18 mouse cellular contexts compared by ENCODE assay signal in the genomic region with DNA sequence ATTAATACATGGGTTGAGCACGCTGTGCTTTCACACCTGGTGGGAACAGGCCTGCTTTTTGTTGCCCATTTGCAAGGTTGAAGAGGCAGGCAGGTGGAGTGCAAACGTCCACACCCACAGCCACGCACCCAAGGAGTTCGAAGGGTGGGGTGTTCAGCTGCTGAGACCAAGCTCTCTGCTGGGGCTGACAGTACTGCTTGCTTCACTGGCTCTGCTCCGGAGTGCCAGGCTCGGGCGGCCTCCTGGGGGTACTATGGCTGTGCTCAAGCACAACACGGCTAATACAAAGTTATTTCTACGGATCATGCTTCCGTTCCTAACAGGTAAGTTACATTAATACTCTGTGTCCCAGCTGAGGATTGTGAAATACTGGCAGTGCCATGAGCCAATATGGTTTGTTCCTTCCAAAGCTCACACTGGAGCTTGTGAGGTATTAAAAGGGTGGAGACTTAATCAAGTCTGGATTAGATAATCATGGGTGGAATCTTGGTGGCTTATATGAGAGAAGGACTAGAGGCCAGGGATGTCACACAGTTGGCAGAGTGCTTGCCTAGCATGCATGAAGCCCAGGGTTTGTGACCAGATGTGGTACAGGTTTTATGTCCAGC.
DNase-seq lines count a peak whose midpoint lies in the region; ATAC-seq and TF ChIP-seq lines count a peak whose summit lies in the region.
"Had no signal": no experiment of that assay in that cellular context is flagged by ENCODE, and none has a peak within 500 bp of the region (broad histone marks: within the 10 kb centered on the region; RNA-seq: fewer than 3 reads in every experiment).

No protein-coding gene starts in this region.

- H3K27me3 ChIP-seq in stomach, embryonic 16.5 days (ENCODE audit: control insufficient read depth, insufficient read depth, low read length): no peaks in the 10 kb centered on the region
- H3K27me3 ChIP-seq in forebrain, embryonic 14.5 days (replicated peaks; ENCODE audit: control insufficient read depth, insufficient read depth, low read length): no peaks in the 10 kb centered on the region
- H3K27me3 ChIP-seq: heart, embryonic 15.5 days; lung, embryonic 15.5 days; neural tube, embryonic 12.5 days had no signal

- peak overlapping the region; percentile 54 for H3K27ac ChIP-seq in stomach, embryonic 16.5 days (ENCODE audit: low read length)
- no peak overlapping the region for H3K27ac ChIP-seq in forebrain, embryonic 14.5 days (ENCODE audit: low read depth, low read length)
- H3K27ac ChIP-seq: heart, embryonic 15.5 days; hindbrain, postnatal 0 days; layer of hippocampus, adult 2 months; lung, embryonic 15.5 days; neural tube, embryonic 12.5 days had no signal

- no peak overlapping the region for H3K9ac ChIP-seq in stomach, embryonic 16.5 days (ENCODE audit: low read length)
- H3K9ac ChIP-seq in forebrain, embryonic 14.5 days (ENCODE audit: low read length): no peak overlapping the region
- H3K9ac ChIP-seq: heart, embryonic 15.5 days; lung, embryonic 15.5 days; neural tube, embryonic 12.5 days had no signal

- no peak overlapping the region for H3K4me2 ChIP-seq in stomach, embryonic 16.5 days (ENCODE audit: low read depth, low read length)
- H3K4me2 ChIP-seq in forebrain, embryonic 14.5 days (ENCODE audit: low read length): no peak overlapping the region
- H3K4me2 ChIP-seq: heart, embryonic 15.5 days; lung, embryonic 15.5 days; midbrain, embryonic 11.5 days; neural tube, embryonic 12.5 days had no signal

- TF ChIP-seq POLR2A in lung, adult 2 months (IDR thresholded peaks at IDR 0.05; ENCODE audit: borderline replicate concordance, extremely low read depth, low read depth, low read length): no peak

- no peak overlapping the region for H3K4me3 ChIP-seq in lung, adult 2 months (replicated peaks; ENCODE audit: extremely low read depth, low read depth, low read length)
- no peak overlapping the region for H3K4me3 ChIP-seq in stomach, embryonic 16.5 days (replicated peaks; ENCODE audit: low read length)
- no peak overlapping the region for H3K4me3 ChIP-seq in forebrain, embryonic 14.5 days (ENCODE audit: low read depth, low read length)
- H3K4me3 ChIP-seq: heart, embryonic 15.5 days; layer of hippocampus, adult 2 months; lung, embryonic 15.5 days; neural tube, embryonic 12.5 days had no signal

- no peaks in the 10 kb centered on the region for H3K9me3 ChIP-seq in stomach, embryonic 16.5 days (replicated peaks; ENCODE audit: control insufficient read depth, low read length)
- peaks cover 3% of the 10 kb centered on the region; the same call in 1 of the 2 replicates for H3K9me3 ChIP-seq in forebrain, embryonic 14.5 days (replicated peaks; ENCODE audit: control insufficient read depth, low read length)
- H3K9me3 ChIP-seq: heart, embryonic 15.5 days; lung, embryonic 15.5 days had no signal

- peak; percentile 29; the same call in 1 of the 2 replicates for ATAC-seq in stomach, embryonic 16.5 days (ENCODE audit: insufficient read depth, low FRiP score)
- ATAC-seq in megakaryocyte-erythroid progenitor cell, adult 5-6 weeks (replicated peaks; ENCODE audit: low FRiP score, low TSS enrichment, poor library complexity, severe bottlenecking): no peak
- no peak for ATAC-seq in forebrain, embryonic 14.5 days
- ATAC-seq: forebrain, embryonic 16.5 days; hindbrain, postnatal 0 days had no signal

- no peak for TF ChIP-seq CTCF in lung, adult 2 months (IDR thresholded peaks at IDR 0.05; ENCODE audit: insufficient read depth, low read length)

- no peaks in the 10 kb centered on the region for H3K4me1 ChIP-seq in lung, adult 2 months (ENCODE audit: control insufficient read depth, insufficient read depth, low read length)
- H3K4me1 ChIP-seq in stomach, embryonic 16.5 days (ENCODE audit: control insufficient read depth, insufficient read depth, low read length): no peaks in the 10 kb centered on the region
- H3K4me1 ChIP-seq in forebrain, embryonic 14.5 days (ENCODE audit: control insufficient read depth, insufficient read depth, low read length): 0 out of 2 replicates have a peak, but pooled peaks cover 5% of the 10 kb centered on the region
- H3K4me1 ChIP-seq: lung, embryonic 15.5 days; neural tube, embryonic 12.5 days had no signal

- 71% methylated on average over 10 of the region's 10 CpGs for WGBS in lung, adult 2 months
- WGBS in stomach, embryonic 16.5 days: 74% methylated on average over 10 of the region's 10 CpGs
- WGBS in forebrain, embryonic 14.5 days: 84% methylated on average over 10 of the region's 10 CpGs

- peak; percentile 9 for DNase-seq in lung, adult 2 months
- DNase-seq in lung, postnatal 14 days: no peak
- DNase-seq in kidney, adult 18-20 months: peak; percentile 33
- DNase-seq in kidney, postnatal 25 days: peak; percentile 23 to 70
- DNase-seq in right cerebral cortex, postnatal 25 days: no peak
- no peak for DNase-seq in forebrain, embryonic 14.5 days (ENCODE audit: low spot score)
- DNase-seq: adrenal gland, adult 8-10 months; cerebellum, adult 11-12 months; cerebellum, postnatal 25 days had no signal

- H3K36me3 ChIP-seq in stomach, embryonic 16.5 days (ENCODE audit: control insufficient read depth, insufficient read depth, low read length): no peaks in the 10 kb centered on the region
- H3K36me3 ChIP-seq in forebrain, embryonic 14.5 days (ENCODE audit: control insufficient read depth, insufficient read depth, low read length): no peaks in the 10 kb centered on the region
- H3K36me3 ChIP-seq: lung, embryonic 15.5 days; neural tube, embryonic 12.5 days had no signal

Comparison
In these comparisons a context has a peak if more than half of its experiments do, and no peak if none do; other contexts are left out.
1. DNase-seq: peak in lung, adult 2 months (single experiment), kidney, adult 18-20 months (single experiment) and kidney, postnatal 25 days (2 of 2); none in lung, postnatal 14 days (single experiment), right cerebral cortex, postnatal 25 days (single experiment) and forebrain, embryonic 14.5 days (single experiment).